In the genomic region with DNA sequence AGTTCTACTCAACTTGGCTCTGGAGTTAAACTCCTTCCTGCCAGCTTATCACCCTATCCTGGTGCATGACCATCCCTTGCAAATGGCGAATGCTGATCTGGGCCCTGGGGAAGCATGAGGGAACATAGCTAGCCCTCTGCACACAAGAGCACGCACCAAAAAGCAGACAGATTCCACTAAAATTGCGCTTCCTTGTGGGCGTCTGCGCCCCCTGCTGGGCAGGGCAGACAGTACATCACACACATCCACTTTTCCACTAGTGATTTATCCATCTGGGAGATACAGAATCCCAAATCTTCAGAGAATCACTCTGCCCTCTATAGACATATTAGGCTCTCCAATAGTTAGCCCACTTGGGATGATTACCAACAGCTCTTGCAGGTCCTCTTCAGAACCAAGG, we compare ENCODE assay signal across 9 mouse cellular contexts. TPM values are rescaled to one million over a fixed set of nuclear protein-coding genes. Genes with fewer than 3 reads are reported as not detected.
A peak's percentile ranks its signal among the peaks of the same experiment; 100 is the strongest.
DNase-seq lines count a peak whose midpoint lies in the region; TF ChIP-seq lines count a peak whose summit lies in the region.
"Had no signal": no experiment of that assay in that cellular context is flagged by ENCODE, and none has a peak within 500 bp of the region (broad histone marks: within the 10 kb centered on the region; RNA-seq: fewer than 3 reads in every experiment).

No protein-coding gene starts in this region.

- no peaks in the 10 kb centered on the region for H3K36me3 ChIP-seq in spleen, adult 2 months (ENCODE audit: control insufficient read depth, insufficient read depth, low read length)
- H3K36me3 ChIP-seq: liver, embryonic 13.5 days had no signal

- TF ChIP-seq POLR2A in spleen, adult 2 months (IDR thresholded peaks at IDR 0.05; ENCODE audit: low read depth, low read length), result no peak

- H3K27ac ChIP-seq in spleen, adult 2 months (ENCODE audit: insufficient read depth, low read length), result no peak overlapping the region
- H3K27ac ChIP-seq: liver, embryonic 13.5 days had no signal

- DNase-seq in adrenal gland, adult (ENCODE audit: inconsistent age in 2 of 2, low spot score in 1 of 2), result peak; percentile 33 to 70
- no peak for DNase-seq in adrenal gland, adult 8-10 months
- peak in 1 of 2 experiments; percentile 15 for DNase-seq in spleen, adult 2 months (ENCODE audit: low read depth in 1 of 2, low spot score in 2 of 2)
- DNase-seq in spleen, postnatal 14 days (ENCODE audit: low spot score in 2 of 2), result no peak
- DNase-seq in induced T-regulatory cell, adult 2 months (ENCODE audit: low read depth), result peak; percentile 70
- peak; percentile 18 for DNase-seq in thymus, postnatal 25 days
- no peak for DNase-seq in cerebellum, postnatal 14 days
- DNase-seq in retina, postnatal 1 day, result no peak
- DNase-seq: liver, embryonic 13.5 days had no signal

- H3K4me1 ChIP-seq in spleen, adult 2 months (ENCODE audit: control insufficient read depth, insufficient read depth, insufficient read length), result no peaks in the 10 kb centered on the region
- H3K4me1 ChIP-seq: liver, embryonic 13.5 days had no signal

- no peak overlapping the region for H3K4me3 ChIP-seq in spleen, adult 2 months (ENCODE audit: extremely low read depth, insufficient read depth, insufficient read length)
- H3K4me3 ChIP-seq: liver, embryonic 13.5 days had no signal

- no peaks in the 10 kb centered on the region for H3K27me3 ChIP-seq in spleen, adult 2 months (ENCODE audit: control insufficient read depth, insufficient read depth, low read length)
- H3K27me3 ChIP-seq: liver, embryonic 13.5 days had no signal

- WGBS in spleen, adult 2 months, result 10% methylated on average over 5 of the region's 5 CpGs

- peak; percentile 87; the same call in 1 of the 2 replicates for TF ChIP-seq CTCF in spleen, adult 2 months (IDR thresholded peaks at IDR 0.05; ENCODE audit: extremely low read depth, insufficient read depth, insufficient read length, insufficient replicate concordance)

RNA-seq across cellular contexts. Expression of gene Crlf2, which starts 37.9 kb away (rescaled TPM):
- 10 to 100 TPM; 47.3 to 60.5 (median 55.6) TPM for total RNA-seq in adrenal gland, adult 8-10 months (2022)
- 88.7 and 96.9 TPM in 2 replicates for polyA plus RNA-seq in spleen, adult 2 months (2012; rRNA removed)

Comparison
In these comparisons a context has a peak if more than half of its experiments do, and no peak if none do; other contexts are left out.
1. DNase-seq: peak in adrenal gland, adult (2 of 2), induced T-regulatory cell, adult 2 months (single experiment) and thymus, postnatal 25 days (single experiment); none in adrenal gland, adult 8-10 months (single experiment), spleen, postnatal 14 days (0 of 2), cerebellum, postnatal 14 days (0 of 2) and retina, postnatal 1 day (single experiment).